Mouse (Mus musculus): Measurements from ENCODE around the gene Slc4a11.

DNA sequence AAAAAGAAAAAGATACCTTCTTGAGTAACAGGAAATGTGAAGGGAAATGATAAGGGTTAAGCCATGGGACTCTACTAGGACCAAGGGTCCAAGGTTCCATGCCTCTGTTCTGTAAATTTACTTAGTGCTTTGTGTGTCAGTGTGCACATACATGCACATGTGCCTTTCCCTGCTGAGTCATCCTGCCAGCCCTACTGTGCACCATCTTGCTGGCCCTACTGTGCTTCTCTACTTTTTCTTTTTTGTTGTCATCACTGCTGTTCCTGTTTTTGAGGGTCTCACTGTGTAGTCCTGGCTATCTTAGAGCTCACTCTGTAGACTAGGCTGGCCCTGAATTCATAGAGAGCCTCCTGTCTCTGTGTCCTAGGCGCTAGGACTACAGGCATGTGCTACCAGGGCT, 30.4 kb upstream of the Slc4a11 start:
- TF ChIP-seq CTCF (IDR thresholded peaks at IDR 0.05; ENCODE audit: extremely low read depth, insufficient read length, insufficient replicate concordance, low read depth, low read length) (no peak), POLR2A (IDR thresholded peaks at IDR 0.05; ENCODE audit: low read depth, low read length) (no peak)

All from small intestine, adult 2 months (tissue).